Mouse (Mus musculus): ENCODE measurements around the gene Tlcd1. TPM values are rescaled to one million over a fixed set of nuclear protein-coding genes. Genes with fewer than 3 reads are reported as not detected.

Tlcd1 gene
- polyA plus RNA-seq, 1 experiment from 2014 or later: 6.5 TPM

DNA sequence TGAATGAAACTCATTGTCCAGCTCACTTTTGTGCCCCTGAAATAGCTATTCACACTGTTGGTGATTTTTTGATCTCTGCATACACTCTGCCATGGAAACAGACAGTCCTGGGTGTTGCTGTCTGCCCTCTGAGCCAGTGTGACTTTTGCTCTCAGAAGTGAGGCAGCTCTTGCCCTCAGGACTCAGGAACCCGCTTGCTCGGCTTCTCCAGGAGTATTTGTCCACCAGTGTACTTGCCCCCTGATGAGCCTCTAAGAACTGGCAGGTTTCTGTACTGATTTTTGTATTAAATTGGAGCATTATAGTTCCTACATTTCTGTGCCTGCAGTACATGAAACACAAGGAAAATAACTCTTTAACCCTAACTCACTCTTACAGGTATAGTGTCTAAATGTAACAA is 33.0 kb upstream of the Tlcd1 start:
- no peaks in the 10 kb centered on the region for H3K27me3 ChIP-seq (replicated peaks; ENCODE audit: control insufficient read depth, insufficient read depth, low read length)
- H3K4me2 ChIP-seq (ENCODE audit: low read length): no peak overlapping the region
- H3K36me3 ChIP-seq (ENCODE audit: control insufficient read depth, insufficient read depth): no peaks in the 10 kb centered on the region; the same call in 1 of the 2 replicates
- no peak overlapping the region for H3K9ac ChIP-seq (replicated peaks; ENCODE audit: low read depth, low read length)
- H3K4me1 ChIP-seq (replicated peaks; ENCODE audit: control insufficient read depth, insufficient read depth, low read length): no peaks in the 10 kb centered on the region
- no peak overlapping the region for H3K27ac ChIP-seq (ENCODE audit: low read length)
- 82% methylated on average over 2 of the region's 2 CpGs for WGBS
- ATAC-seq: no peak
- no peak overlapping the region for H3K4me3 ChIP-seq (replicated peaks; ENCODE audit: low read length)
- no peaks in the 10 kb centered on the region for H3K9me3 ChIP-seq (ENCODE audit: control insufficient read depth, low read length)

GRCm38 (mm10) chr11:78146168-78146567 is 30.3 kb upstream of the Tlcd1 start:
- Histone ChIP-seq H3K36me3 (ENCODE audit: control insufficient read depth, insufficient read depth) (peaks cover 6% of the 10 kb centered on the region), H3K4me1 (replicated peaks; ENCODE audit: control insufficient read depth, insufficient read depth, low read length) (no peaks in the 10 kb centered on the region), H3K9me3 (ENCODE audit: control insufficient read depth, low read length) (no peaks in the 10 kb centered on the region), H3K4me3 (replicated peaks; ENCODE audit: low read length) (no peak overlapping the region), H3K4me2 (ENCODE audit: low read length) (no peak overlapping the region), H3K27me3 (replicated peaks; ENCODE audit: control insufficient read depth, insufficient read depth, low read length) (no peaks in the 10 kb centered on the region), H3K27ac (ENCODE audit: low read length) (no peak overlapping the region), H3K9ac (replicated peaks; ENCODE audit: low read depth, low read length) (no peak overlapping the region)
- 80% methylated on average over 5 of the region's 5 CpGs for WGBS
- ATAC-seq: no peak

GRCm38 (mm10) chr11:78146707-78147543 is 29.6 kb upstream of the Tlcd1 start:
- Histone ChIP-seq H3K27ac (ENCODE audit: low read length) (no peak overlapping the region), H3K27me3 (replicated peaks; ENCODE audit: control insufficient read depth, insufficient read depth, low read length) (no peaks in the 10 kb centered on the region), H3K4me2 (ENCODE audit: low read length) (no peak overlapping the region), H3K9ac (replicated peaks; ENCODE audit: low read depth, low read length) (no peak overlapping the region), H3K9me3 (ENCODE audit: control insufficient read depth, low read length) (no peaks in the 10 kb centered on the region), H3K4me3 (replicated peaks; ENCODE audit: low read length) (no peak overlapping the region), H3K4me1 (replicated peaks; ENCODE audit: control insufficient read depth, insufficient read depth, low read length) (peaks cover 2% of the 10 kb centered on the region; the same call in 1 of the 2 replicates), H3K36me3 (ENCODE audit: control insufficient read depth, insufficient read depth) (peaks cover 7% of the 10 kb centered on the region)
- ATAC-seq: no peak
- 94% methylated on average over 6 of the region's 6 CpGs for WGBS

- Histone ChIP-seq H3K9ac (replicated peaks; ENCODE audit: low read depth, low read length) (no peak overlapping the region), H3K4me3 (replicated peaks; ENCODE audit: low read length) (no peak overlapping the region), H3K4me2 (ENCODE audit: low read length) (no peak overlapping the region), H3K36me3 (ENCODE audit: control insufficient read depth, insufficient read depth) (peaks cover 13% of the 10 kb centered on the region), H3K9me3 (ENCODE audit: control insufficient read depth, low read length) (no peaks in the 10 kb centered on the region), H3K27me3 (replicated peaks; ENCODE audit: control insufficient read depth, insufficient read depth, low read length) (no peaks in the 10 kb centered on the region), H3K4me1 (replicated peaks; ENCODE audit: control insufficient read depth, insufficient read depth, low read length) (peaks cover 30% of the 10 kb centered on the region), H3K27ac (ENCODE audit: low read length) (no peak overlapping the region)
- no peak for ATAC-seq
- 17% methylated on average over 1 of the region's 1 CpGs for WGBS
Measured at GRCm38 (mm10) chr11:78151161-78151560, 25.4 kb upstream of the Tlcd1 start.

- WGBS: 21% methylated on average over 9 of the region's 9 CpGs
- Histone ChIP-seq H3K36me3 (ENCODE audit: control insufficient read depth, insufficient read depth) (peaks cover 13% of the 10 kb centered on the region), H3K4me3 (replicated peaks; ENCODE audit: low read length) (no peak overlapping the region), H3K4me2 (ENCODE audit: low read length) (no peak overlapping the region), H3K9ac (replicated peaks; ENCODE audit: low read depth, low read length) (no peak overlapping the region), H3K27me3 (replicated peaks; ENCODE audit: control insufficient read depth, insufficient read depth, low read length) (no peaks in the 10 kb centered on the region), H3K9me3 (ENCODE audit: control insufficient read depth, low read length) (no peaks in the 10 kb centered on the region), H3K4me1 (replicated peaks; ENCODE audit: control insufficient read depth, insufficient read depth, low read length) (peaks cover 30% of the 10 kb centered on the region), H3K27ac (ENCODE audit: low read length) (peak overlapping the region; percentile 77)
- peak; percentile 87 for ATAC-seq
Measured at GRCm38 (mm10) chr11:78152299-78153231, 23.9 kb upstream of the Tlcd1 start.

GRCm38 (mm10) chr11:78153778-78154177 is 22.7 kb upstream of the Tlcd1 start:
- Histone ChIP-seq H3K27me3 (replicated peaks; ENCODE audit: control insufficient read depth, insufficient read depth, low read length) (no peaks in the 10 kb centered on the region), H3K27ac (ENCODE audit: low read length) (peak overlapping the region; percentile 27; the same call in 1 of the 2 replicates), H3K4me1 (replicated peaks; ENCODE audit: control insufficient read depth, insufficient read depth, low read length) (peaks cover 32% of the 10 kb centered on the region), H3K36me3 (ENCODE audit: control insufficient read depth, insufficient read depth) (peaks cover 22% of the 10 kb centered on the region), H3K4me2 (ENCODE audit: low read length) (no peak overlapping the region), H3K4me3 (replicated peaks; ENCODE audit: low read length) (no peak overlapping the region), H3K9ac (replicated peaks; ENCODE audit: low read depth, low read length) (no peak overlapping the region; the same call in 1 of the 2 replicates), H3K9me3 (ENCODE audit: control insufficient read depth, low read length) (no peaks in the 10 kb centered on the region)
- WGBS: 73% methylated on average over 13 of the region's 13 CpGs
- ATAC-seq: no peak

DNA sequence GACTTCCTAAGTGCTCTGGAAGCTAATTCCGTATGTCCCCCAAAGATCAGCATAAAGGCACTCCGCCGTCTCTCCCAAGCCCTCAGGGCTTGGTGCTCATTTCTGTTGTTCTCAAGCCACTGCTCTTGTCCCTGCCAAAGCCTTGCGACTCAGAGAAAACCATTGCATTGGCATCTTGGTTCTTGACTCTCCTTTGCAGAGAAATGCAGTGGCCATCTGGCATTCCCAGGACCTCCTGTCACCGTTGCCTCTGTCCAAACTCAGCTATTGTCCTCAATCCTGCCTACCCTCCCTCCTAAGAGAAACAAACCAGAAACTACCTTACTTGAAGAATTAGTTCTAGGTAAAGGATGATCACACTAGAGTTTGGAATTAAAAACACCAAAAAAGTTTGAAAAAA is 20.8 kb upstream of the Tlcd1 start:
- no peak overlapping the region for H3K9ac ChIP-seq (replicated peaks; ENCODE audit: low read depth, low read length)
- 68% methylated on average over 5 of the region's 5 CpGs for WGBS
- H3K4me1 ChIP-seq (replicated peaks; ENCODE audit: control insufficient read depth, insufficient read depth, low read length): peaks cover 37% of the 10 kb centered on the region
- H3K27me3 ChIP-seq (replicated peaks; ENCODE audit: control insufficient read depth, insufficient read depth, low read length): no peaks in the 10 kb centered on the region
- H3K4me2 ChIP-seq (ENCODE audit: low read length): no peak overlapping the region
- H3K36me3 ChIP-seq (ENCODE audit: control insufficient read depth, insufficient read depth): peaks cover 32% of the 10 kb centered on the region
- H3K4me3 ChIP-seq (replicated peaks; ENCODE audit: low read length): no peak overlapping the region
- H3K9me3 ChIP-seq (ENCODE audit: control insufficient read depth, low read length): no peaks in the 10 kb centered on the region
- H3K27ac ChIP-seq (ENCODE audit: low read length): no peak overlapping the region
- ATAC-seq: no peak

- H3K4me2 ChIP-seq (ENCODE audit: low read length): no peak overlapping the region
- H3K36me3 ChIP-seq (ENCODE audit: control insufficient read depth, insufficient read depth): peaks cover 35% of the 10 kb centered on the region
- no peak overlapping the region for H3K4me3 ChIP-seq (replicated peaks; ENCODE audit: low read length)
- H3K9ac ChIP-seq (replicated peaks; ENCODE audit: low read depth, low read length): no peak overlapping the region
- peaks cover 37% of the 10 kb centered on the region for H3K4me1 ChIP-seq (replicated peaks; ENCODE audit: control insufficient read depth, insufficient read depth, low read length)
- H3K27me3 ChIP-seq (replicated peaks; ENCODE audit: control insufficient read depth, insufficient read depth, low read length): no peaks in the 10 kb centered on the region
- 67% methylated on average over 6 of the region's 6 CpGs for WGBS
- H3K9me3 ChIP-seq (ENCODE audit: control insufficient read depth, low read length): no peaks in the 10 kb centered on the region
- ATAC-seq: no peak
- H3K27ac ChIP-seq (ENCODE audit: low read length): no peak overlapping the region
Measured at GRCm38 (mm10) chr11:78156156-78156699, 20.3 kb upstream of the Tlcd1 start.

DNA sequence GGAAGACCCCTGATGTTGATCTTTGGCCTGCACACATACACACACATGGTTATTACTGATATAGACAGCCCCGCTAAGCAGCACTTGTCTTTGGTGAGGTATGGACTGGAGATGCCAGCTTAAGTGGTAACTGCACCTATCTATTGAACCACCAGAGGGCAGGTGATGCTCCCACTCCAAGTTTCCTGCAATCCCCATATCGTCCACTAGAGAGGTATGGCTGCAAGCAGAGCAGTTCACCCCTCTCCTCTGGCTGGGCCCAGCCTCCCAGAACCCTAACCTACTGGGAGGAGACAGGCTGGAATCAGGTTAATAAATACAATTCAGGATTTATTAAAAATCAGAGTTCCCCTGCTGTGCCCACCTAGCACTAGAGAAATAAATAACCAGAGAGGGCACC is 17.4 kb upstream of the Tlcd1 start:
- H3K27ac ChIP-seq (ENCODE audit: low read length): no peak overlapping the region
- H3K4me3 ChIP-seq (replicated peaks; ENCODE audit: low read length): no peak overlapping the region
- H3K4me2 ChIP-seq (ENCODE audit: low read length): no peak overlapping the region
- H3K27me3 ChIP-seq (replicated peaks; ENCODE audit: control insufficient read depth, insufficient read depth, low read length): no peaks in the 10 kb centered on the region
- H3K9me3 ChIP-seq (ENCODE audit: control insufficient read depth, low read length): no peaks in the 10 kb centered on the region
- H3K4me1 ChIP-seq (replicated peaks; ENCODE audit: control insufficient read depth, insufficient read depth, low read length): peaks cover 33% of the 10 kb centered on the region
- H3K36me3 ChIP-seq (ENCODE audit: control insufficient read depth, insufficient read depth): peaks cover 39% of the 10 kb centered on the region
- no peak overlapping the region for H3K9ac ChIP-seq (replicated peaks; ENCODE audit: low read depth, low read length)
- peak; percentile 39 for ATAC-seq
- WGBS: 28% methylated on average over 2 of the region's 2 CpGs

Measured in forebrain, embryonic 16.5 days (tissue).